Mouse (Mus musculus): Measurements from ENCODE around the gene Hist1h3e. TPM values are rescaled to one million over a fixed set of nuclear protein-coding genes. Genes with fewer than 3 reads are reported as not detected.
A peak's percentile ranks its signal among the peaks of the same experiment; 100 is the strongest.
"Not testable (repeated sequence)": the region's sequence is repeated elsewhere in the genome, so short reads cannot be mapped to it uniquely, and the experiment has no call there.

Gene Hist1h3e
- total RNA-seq, 2 experiments from 2014 or later = 161 to 358 TPM

DNA sequence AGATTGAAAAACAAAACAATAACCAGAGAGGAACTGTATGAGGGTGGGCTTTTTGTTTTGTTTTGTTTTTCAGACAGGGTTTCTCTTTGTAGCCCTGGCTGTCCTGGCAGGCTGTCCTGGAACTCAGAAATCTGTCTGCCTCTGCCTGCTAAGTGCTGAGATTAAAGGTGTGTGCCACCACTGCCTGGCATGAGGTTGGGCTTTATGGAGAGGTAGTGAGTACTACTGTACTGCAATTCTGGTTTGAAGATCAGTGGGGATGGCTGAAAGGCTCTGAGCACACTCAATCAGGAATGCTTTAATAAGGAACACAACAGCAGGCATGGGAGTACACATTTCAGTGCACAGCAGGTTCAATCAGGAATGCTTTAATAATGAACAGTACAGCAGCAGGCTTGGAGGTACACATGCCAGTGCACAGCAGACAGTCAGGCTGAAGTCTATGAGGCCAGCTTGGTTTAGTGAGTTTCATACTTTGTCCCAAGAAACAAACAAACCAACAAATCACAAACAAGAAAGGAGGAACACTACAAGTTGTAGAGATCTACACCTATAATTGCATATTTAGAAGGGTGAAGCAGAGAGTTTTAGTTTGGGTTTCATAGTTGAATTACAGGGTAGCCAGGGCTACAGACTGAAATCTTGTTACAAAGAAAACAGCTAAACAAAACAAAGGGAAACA lies 21.4 kb upstream of the Hist1h3e start:
- no peak for ATAC-seq (ENCODE audit: poor library complexity, severe bottlenecking)

DNA sequence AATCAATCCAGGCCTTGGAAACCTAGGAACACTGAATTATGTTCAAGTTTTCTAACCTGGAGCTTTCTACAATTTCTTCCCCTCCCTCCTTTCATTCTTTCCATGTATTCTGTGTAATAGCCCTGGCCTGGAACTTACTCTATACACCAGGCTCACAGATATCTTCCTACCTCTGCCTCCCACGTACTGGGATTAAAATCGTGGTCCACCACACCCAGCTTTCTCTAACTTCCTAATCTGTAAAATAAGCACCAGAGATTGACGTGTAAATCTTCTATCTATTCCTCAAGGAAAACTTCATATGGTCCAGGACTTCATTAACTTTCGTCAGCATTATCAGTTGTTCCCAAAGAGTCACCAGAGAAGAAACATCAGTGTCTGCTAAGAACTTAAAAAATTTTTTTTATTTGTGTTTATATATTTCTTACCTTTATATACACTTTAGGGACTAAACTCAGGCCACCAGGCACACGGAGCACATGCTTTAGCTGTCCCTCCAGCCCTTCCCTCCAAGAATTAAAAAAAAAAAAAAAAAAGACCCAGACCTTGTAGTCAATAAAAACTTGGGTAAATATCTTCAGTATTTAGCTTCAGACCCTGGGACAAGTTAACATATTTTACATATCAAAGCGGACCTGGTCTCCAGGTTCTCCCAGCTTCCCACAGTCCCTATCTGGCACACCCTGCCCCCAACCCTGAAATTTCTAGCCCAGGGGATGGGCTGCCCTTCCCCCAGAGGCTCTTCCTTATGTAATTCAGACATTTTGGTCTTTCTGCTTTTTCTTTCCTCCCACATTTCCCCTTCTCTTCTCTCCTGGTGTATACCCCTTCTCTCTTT lies 20.3 kb upstream of the Hist1h3e start:
- ATAC-seq (ENCODE audit: poor library complexity, severe bottlenecking) = no peak

DNA sequence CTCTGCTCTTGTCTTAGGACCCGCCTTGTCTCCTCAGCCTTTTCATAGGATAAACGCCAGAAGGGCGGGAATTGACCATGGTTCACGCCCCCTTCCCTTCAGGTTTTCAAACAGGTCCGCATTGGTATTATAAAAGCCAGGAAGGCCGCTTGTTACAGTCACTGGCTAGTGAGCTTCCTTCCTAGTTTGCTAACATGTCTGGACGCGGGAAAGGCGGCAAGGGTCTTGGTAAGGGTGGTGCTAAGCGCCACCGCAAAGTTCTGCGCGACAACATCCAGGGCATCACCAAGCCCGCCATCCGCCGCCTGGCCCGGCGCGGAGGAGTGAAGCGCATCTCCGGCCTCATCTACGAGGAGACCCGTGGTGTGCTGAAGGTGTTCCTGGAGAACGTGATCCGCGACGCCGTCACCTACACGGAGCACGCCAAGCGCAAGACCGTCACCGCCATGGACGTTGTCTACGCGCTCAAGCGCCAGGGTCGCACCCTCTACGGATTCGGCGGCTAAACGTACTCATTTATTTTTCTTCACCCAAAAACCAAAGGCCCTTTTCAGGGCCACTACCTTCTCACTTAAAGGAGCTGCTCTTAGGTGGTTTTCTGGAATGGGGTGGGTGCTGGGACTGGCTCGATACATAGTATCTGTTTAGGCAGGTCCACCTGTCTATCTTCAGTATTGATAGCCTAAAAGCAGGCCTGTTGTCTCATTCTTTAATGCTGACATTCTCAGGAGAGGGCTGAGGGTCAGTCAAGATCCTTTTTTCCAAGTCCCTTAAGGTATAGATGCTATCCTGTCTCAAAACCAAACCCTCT lies 19.4 kb upstream of the Hist1h3e start, which contains the start of gene Hist1h4d:
Gene Hist1h4d, plus strand, starts transcription at position 191 of the 811 bp plus-strand sequence.
- ATAC-seq (ENCODE audit: poor library complexity, severe bottlenecking) = peak; percentile 72

DNA sequence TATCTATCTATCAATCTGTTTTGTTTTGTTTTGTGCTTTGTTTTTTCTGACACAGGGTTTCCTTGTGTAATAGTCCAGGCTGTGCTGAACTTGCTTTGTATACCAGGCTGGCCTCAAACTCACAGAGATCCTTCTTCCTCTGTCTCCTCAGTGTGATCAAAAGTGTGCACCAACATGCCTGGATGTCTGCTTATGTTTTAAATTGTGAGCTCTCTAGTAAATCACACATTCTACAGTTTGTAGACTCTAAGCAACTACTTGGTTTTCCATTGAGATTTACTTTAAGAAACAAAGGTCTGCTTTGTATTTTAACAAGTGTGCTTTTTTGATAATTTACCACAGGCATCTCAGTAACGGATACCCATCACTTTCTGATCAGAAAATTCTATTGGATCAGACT lies 15.7 kb upstream of the Hist1h3e start:
- no peak for ATAC-seq (ENCODE audit: poor library complexity, severe bottlenecking)

DNA sequence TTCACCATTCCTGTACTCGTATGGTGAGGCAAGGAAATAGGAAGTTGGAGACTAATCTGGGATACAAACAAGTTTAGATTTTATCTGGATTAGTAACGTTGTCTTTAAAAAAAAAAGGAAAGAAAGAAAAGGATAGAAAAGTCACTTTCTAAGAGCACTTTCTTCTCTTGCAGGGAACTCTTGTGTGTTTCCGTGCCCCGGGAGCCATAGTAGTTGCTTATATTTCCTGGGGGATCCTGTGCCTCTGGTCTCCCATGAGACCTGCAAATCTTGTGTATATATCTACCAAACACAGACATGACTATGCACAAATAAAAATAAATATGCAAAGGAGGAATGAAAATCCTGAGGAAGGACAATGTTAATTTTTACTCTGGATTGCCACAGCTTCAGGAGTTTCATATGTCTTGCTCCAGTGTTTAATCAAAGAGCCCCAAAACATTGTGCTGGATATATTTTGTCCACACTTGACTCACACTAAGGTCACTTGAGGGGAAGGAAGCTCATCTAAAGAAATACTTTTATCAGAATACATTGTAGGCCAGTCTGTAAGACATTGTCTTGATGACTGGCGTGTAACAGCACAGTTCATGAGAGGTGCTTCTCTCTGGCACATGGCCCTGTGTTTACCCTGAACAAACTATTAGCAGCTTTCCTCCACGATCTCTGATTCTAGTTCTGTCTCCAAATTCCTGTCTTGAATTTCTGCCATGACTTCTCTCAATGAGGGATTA lies 14.9 kb upstream of the Hist1h3e start:
- no peak for ATAC-seq (ENCODE audit: poor library complexity, severe bottlenecking)

DNA sequence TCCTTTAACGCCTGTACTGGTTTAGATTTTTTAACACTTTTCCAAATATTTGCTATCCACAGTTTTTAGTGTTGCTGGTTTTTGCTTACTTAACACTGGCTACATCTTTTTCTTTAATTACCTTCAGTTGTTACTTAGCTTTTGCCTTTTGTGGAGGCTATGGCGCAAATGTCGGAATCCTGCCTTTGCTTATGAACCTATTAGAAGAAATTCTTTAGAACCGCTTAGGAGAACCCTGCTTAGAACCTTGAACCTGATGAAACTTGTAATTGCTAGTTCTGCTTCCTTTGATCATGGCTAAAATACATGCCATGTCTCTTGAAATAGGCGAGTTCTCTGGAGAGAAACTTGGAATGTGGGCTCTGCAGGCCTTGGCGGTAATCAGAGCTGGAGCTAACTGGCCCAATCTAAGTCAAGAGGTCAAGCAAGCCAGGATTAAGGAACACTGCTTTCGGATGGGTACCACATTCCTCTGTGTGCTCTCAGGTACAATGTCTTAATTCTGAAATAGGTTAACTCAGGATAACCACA lies 14.2 kb upstream of the Hist1h3e start:
- ATAC-seq (ENCODE audit: poor library complexity, severe bottlenecking) = no peak

DNA sequence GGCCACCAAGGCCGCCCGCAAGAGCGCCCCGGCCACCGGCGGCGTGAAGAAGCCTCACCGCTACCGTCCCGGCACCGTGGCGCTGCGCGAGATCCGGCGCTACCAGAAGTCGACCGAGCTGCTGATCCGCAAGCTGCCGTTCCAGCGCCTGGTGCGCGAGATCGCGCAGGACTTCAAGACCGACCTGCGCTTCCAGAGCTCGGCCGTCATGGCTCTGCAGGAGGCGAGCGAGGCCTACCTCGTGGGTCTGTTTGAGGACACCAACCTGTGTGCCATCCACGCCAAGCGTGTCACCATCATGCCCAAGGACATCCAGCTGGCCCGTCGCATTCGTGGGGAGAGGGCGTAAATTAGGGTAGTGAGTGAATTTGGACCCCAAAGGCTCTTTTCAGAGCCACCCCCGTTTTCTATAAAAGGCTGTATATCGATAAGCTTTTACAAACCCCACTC lies 13.7 kb upstream of the Hist1h3e start:
- not testable (repeated sequence) for ATAC-seq (ENCODE audit: poor library complexity, severe bottlenecking)

DNA sequence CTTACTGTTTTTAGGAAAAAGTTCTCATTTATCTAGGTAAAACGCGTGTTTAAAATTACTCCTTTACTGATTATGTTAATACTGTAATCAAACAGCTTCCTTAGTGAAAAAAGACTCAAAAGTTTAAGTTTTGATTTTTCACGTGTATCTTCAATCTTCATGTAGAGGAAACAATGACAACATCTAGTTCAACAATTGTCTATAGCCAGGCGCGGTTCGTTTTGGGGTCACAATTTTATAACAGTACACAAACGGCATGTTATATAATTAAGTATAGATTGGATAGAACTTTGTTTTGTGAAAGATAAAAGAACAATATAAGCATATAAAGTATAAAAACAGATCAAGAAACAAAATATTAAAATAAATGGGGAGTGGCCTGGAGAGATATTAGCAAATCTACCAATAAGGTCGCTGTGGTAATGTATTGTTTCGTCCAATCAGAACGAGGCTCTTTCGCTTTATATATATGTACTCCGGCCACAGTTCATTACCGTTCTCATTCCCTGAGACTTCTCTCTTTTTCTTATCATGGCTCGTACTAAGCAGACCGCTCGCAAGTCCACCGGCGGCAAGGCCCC lies 13.2 kb upstream of the Hist1h3e start, which contains the start of gene Hist1h3d:
Gene Hist1h3d, plus strand, starts transcription at position 493 of the 581 bp plus-strand sequence.
- ATAC-seq (ENCODE audit: poor library complexity, severe bottlenecking) = peak; percentile 39

DNA sequence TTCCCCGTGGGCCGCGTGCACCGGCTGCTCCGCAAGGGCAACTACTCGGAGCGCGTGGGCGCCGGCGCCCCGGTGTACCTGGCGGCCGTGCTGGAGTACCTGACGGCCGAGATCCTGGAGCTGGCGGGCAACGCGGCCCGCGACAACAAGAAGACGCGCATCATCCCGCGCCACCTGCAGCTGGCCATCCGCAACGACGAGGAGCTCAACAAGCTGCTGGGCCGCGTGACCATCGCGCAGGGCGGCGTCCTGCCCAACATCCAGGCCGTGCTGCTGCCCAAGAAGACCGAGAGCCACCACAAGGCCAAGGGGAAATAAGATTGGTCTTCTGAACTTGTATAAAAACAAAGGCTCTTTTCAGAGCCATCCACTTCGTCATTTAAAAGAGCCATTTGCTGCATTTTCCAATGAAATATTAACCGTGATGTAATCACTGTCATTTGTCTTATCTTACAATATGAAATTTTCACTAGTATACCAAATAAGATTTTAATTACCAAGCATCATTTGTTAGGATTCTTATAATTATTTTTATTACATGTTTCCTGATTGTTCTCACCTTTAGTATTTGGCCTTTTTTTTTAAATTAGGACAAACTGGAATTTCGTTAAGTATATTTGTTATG lies 12.5 kb upstream of the Hist1h3e start:
- ATAC-seq (ENCODE audit: poor library complexity, severe bottlenecking) = not testable (repeated sequence)

DNA sequence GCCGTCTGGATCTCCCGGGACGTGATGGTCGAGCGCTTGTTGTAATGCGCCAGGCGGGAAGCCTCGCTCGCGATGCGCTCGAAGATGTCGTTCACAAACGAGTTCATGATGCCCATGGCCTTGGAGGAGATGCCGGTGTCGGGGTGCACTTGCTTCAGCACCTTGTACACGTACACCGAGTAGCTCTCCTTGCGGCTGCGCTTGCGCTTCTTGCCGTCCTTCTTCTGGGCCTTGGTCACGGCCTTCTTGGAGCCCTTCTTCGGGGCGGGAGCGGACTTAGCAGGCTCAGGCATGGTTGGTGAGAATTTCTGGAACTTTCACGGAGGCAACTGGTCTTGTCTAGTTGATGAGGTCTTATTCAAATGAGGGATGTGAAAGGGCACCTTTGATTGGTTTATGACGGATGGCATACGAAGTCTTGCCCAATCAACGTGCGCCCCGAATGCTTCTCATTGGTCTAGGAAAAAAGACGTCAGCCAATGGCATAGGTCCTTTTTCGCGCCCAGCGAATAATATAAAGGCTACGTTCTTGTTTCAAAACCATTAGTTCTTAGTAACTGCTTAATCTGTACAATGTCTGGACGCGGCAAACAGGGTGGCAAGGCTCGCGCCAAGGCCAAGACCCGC lies 11.8 kb upstream of the Hist1h3e start, which contains the start of the genes Hist1h2bf and Hist1h2ad:
Gene Hist1h2bf, minus strand, starts transcription at position 299 of the 627 bp plus-strand sequence.
Gene Hist1h2ad, plus strand, starts transcription at position 484 of the 627 bp plus-strand sequence.
- peak; percentile 80 for ATAC-seq (ENCODE audit: poor library complexity, severe bottlenecking)

DNA sequence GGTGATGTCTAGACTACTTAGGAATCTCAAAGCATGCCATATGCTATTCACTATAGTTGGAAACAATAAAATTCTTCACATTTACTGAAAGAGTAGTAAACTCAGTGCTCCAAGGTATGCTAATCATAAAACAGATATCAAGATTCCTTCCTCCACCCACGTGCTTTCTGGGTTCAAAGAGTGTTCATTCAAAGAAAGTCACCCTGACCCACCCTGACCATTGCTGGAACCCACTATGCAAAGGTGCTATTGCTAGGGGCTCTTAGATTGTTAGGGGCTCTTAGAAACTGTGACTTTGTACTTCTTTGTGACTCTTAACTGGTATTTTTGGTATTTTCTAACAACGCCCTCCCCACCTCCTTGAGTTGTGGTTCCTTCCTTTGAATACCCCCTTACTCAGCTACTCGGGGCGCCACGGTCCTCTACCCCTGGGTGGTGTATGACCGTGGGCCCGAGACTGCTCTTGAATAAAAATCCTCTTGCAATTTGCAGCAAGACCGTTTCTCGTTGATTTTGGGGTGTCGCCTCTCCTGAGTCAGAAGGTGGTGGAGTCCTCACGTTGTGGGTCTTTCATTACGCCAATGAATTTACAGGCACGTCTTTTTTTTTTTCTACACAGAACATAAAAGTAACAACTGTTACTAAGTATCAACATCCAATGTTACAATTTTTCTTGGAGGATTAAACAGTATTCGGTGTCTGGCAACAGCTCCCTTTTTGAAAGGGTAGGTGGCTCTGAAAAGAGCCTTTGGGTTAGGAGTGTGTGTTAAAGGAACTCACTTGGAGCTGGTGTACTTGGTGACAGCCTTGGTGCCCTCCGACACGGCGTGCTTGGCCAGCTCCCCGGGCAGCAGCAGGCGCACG lies 11.1 kb upstream of the Hist1h3e start:
- ATAC-seq (ENCODE audit: poor library complexity, severe bottlenecking) = not testable (repeated sequence)

DNA sequence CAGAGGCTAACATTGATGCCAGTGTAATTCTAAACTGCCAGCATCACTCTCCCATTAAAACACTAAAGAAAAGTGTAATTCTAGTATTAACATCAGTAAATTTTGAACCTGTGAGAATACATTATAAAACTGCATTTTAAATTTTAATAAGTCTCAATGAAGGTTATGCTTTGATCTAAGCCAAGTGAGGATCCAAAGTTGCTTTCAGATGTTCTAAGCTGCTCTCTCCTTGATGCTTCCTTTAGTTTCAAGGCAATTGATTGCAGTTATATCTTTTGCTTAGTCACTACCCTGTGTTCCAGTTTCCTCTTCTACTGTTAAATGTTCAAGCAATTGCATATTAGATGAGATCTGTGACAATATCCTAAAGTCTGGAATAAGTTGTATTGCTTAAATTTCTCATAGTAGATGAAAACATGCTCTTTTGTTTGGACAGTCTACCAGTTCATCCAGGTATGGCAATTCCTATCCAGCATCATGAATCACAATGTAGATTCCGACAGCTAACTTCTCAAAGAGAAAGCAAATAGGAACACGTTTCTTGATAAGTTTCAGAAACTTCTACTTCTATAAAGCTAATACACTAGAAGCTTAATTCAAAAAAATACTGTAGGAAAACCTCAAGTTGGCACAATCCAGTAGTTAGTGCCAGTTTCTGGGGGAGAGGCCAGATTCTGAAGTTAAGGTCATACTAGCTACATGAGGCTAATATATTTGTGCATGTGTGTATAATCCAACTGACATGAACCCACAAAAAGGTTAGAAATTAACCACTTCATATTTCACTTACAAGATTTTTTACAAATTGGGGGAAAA lies 10.3 kb upstream of the Hist1h3e start:
- ATAC-seq (ENCODE audit: poor library complexity, severe bottlenecking) = no peak

DNA sequence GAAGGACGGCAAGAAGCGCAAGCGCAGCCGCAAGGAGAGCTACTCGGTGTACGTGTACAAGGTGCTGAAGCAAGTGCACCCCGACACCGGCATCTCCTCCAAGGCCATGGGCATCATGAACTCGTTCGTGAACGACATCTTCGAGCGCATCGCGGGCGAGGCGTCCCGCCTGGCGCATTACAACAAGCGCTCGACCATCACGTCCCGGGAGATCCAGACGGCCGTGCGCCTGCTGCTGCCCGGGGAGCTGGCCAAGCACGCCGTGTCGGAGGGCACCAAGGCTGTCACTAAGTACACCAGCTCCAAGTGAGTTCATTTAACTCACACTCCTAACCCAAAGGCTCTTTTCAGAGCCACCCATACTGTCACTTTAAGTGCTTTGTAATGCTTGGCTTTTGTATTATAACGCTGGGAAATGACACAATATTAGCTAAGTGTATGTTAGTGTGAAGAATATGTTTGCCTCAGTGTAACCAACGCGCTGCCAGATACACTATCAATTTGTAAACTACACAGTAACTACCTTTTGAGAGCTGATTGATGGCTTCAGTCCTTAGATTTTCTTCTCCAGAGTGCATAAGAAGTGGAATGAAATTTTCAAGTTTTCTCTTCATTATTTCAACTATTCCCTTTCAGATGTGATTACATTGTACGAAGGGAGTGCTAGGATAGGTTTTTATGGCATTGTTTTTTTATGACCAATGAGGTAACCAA lies 9.5 kb upstream of the Hist1h3e start:
- ATAC-seq (ENCODE audit: poor library complexity, severe bottlenecking) = not testable (repeated sequence)

DNA sequence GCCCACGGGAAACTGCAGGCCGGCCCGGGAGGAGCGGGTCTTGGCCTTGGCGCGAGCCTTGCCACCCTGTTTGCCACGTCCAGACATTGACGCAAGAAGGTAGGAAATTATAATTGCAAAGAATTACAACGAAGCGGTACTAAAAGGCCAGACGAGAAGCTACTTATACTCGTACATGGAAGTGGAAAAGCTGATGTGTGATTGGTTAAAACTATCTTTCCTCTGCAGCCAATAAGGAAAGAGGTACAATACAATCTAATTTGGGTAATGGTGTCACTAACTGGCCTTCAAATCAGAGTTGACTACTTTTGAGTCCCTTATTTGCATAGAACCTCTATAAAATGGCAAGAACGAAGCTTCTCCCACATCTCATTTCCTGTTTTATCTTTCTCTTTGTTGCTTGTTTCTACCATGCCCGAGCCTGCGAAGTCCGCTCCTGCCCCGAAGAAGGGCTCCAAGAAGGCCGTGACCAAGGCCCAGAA lies 8.9 kb upstream of the Hist1h3e start, which contains the start of the genes Hist1h2ae and Hist1h2bg:
Gene Hist1h2ae, minus strand, starts transcription at position 199 of the 482 bp plus-strand sequence.
Gene Hist1h2bg, plus strand, starts transcription at position 375 of the 482 bp plus-strand sequence.
- ATAC-seq (ENCODE audit: poor library complexity, severe bottlenecking) = peak; percentile 83

DNA sequence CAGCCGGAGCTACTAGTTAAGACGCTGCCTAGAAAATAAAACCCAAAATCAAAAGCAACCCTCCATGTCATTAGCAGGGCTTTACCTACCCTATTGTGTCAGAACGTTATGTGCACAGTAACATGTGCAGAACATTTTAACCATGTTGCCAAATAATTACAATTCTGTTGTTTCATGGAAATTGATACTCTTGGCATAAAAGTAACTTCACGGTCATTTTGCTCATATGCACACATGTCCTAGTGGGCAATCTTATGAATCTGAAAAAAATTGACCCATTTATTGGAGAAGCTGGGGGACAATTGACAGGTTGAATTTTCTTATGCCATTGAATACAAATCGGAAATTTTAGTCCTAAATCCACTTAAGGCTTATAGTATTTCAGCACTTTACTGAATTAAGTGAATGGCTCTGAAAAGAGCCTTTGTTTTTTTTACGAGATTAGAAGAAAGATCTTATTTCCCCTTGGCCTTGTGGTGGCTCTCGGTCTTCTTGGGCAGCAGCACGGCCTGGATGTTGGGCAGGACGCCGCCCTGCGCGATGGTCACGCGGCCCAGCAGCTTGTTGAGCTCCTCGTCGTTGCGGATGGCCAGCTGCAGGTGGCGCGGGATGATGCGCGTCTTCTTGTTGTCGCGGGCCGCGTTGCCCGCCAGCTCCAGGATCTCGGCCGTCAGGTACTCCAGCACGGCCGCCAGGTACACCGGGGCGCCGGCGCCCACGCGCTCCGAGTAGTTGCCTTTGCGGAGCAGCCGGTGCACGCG lies 8.3 kb upstream of the Hist1h3e start:
- not testable (repeated sequence) for ATAC-seq (ENCODE audit: poor library complexity, severe bottlenecking)
